Mouse (Mus musculus): ENCODE results near the gene Gpr149.

Gene Gpr149

DNA sequence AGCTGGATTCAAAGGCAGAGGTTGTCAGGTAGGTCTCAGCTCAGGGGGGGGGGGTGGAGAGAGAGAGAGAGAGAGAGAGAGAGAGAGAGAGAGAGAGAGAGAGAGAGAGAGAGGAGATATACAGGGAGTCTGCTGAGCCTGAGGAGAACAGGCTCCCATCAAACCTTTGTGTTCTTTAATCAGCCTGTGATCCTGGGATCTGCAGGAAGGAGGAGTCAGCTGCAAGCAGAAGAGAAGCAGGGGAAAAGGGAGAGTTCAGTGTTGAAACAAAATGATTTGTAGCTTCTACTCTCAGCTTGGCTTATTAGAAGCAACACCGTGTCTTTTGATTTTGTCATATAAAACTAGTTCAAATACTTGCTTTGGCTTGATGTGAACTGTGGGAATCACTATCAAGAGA, at the start of gene Gpr149:
Gpr149 (minus strand) TSS at position 168 of the 400 bp plus-strand sequence.
- no peak for DNase-seq (ENCODE audit: low read depth, low spot score)

DNA sequence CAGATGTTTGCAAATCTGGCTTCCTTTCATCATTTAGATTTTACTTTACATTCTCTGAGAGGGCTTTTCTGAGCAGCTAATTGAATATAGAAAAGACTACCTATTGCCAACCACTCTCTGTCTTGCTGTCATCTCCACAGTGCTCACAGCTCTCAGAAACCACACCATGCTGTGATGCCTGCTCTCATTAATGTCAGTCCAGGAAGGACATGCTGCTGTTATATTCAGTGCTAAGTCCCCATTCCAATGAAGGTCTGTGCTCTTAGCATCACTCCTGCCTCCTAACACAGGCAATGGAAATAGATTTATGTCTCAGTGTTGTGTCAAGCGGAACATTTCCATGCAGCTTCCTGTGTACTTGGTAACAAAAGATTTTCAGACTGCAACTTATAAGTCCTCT, 45.6 kb upstream of the Gpr149 start:
- DNase-seq (ENCODE audit: low read depth, low spot score) = no peak

- DNase-seq (ENCODE audit: low read depth, low spot score) = no peak
These were observed 5.9 kb upstream of the Gpr149 start for GRCm38 (mm10) chr3:62610861-62611260.

DNA sequence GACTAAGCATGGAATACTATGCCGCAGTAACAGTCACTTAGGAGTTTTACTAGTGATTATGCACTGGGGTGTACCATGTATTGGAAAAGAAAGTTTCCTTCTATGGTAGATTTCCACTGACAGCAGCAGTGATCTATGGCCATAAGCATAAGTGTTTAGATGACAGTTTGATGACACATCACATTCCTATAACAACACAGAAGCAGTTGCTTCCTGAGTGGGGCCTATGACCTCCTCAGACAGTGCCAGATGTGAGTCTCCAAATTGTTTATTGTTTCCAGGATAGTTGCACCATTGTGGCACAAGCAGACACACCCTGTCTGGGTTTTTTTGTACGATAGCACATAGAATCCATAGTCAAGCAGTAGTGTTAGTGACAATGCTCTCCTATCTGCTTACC, 991 bp upstream of the Gpr149 start:
- no peak for DNase-seq (ENCODE audit: low read depth, low spot score)

GRCm38 (mm10) chr3:62604047-62604391, 921 bp downstream of the Gpr149 start:
- DNase-seq (ENCODE audit: low read depth, low spot score) = no peak

GRCm38 (mm10) chr3:62603231-62604046, 1.5 kb downstream of the Gpr149 start:
- no peak for DNase-seq (ENCODE audit: low read depth, low spot score)

GRCm38 (mm10) chr3:62602466-62602865, 2.5 kb downstream of the Gpr149 start:
- no peak for DNase-seq (ENCODE audit: low read depth, low spot score)

GRCm38 (mm10) chr3:62594842-62595241, 10.1 kb downstream of the Gpr149 start:
- DNase-seq (ENCODE audit: low read depth, low spot score) = no peak

DNA sequence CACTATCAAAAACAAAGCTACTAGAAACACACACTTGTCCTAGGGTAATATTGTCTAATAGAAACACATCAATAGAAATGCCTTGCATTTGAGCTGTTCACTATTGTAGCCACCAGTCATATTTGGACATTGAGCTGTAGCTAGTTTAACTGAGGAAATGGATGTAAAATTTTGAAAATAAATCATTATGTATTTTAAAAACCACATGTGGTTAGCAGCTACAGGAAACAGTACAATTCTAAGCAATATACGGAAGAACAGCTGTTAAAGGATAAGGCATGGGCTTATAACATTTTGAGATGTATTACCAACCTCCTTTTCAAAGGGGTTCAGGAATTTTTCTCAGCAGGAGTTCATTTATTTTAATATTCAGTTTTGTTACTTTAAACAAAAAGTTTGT, 19.9 kb downstream of the Gpr149 start:
- no peak for DNase-seq (ENCODE audit: low read depth, low spot score)

GRCm38 (mm10) chr3:62527593-62527992, 77.3 kb downstream of the Gpr149 start:
- DNase-seq (ENCODE audit: low read depth, low spot score) = no peak

DNA sequence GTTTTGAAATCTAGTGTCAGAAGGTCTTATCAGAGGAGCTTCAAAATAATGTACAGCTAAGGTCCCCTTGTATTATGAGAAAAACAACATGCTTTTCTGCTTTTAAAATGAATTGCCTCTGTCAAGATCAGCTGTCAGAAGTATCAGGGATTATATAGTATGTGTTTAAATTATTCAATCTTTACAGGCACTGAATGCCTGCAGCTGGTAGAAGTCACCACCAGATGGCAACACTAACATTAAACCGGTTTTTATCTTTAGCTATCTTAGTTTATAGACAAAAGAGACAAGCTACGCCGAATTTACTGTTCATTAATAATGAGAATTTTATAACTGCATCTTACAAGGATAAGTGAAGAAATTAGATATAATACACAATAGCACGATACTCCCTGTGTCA, 77.8 kb downstream of the Gpr149 start:
- peak; percentile 10 for DNase-seq (ENCODE audit: low read depth, low spot score)

GRCm38 (mm10) chr3:62507206-62507647, 97.7 kb downstream of the Gpr149 start:
- no peak for DNase-seq (ENCODE audit: low read depth, low spot score)

GRCm38 (mm10) chr3:62506488-62507205, 98.3 kb downstream of the Gpr149 start, which contains the start of gene Dhx36:
TSS of gene Dhx36 (minus strand) at chr3:62507004.
- peak; percentile 94 for DNase-seq (ENCODE audit: low read depth, low spot score)

GRCm38 (mm10) chr3:62505166-62505900, 99.6 kb downstream of the Gpr149 start:
- no peak for DNase-seq (ENCODE audit: low read depth, low spot score)

- DNase-seq (ENCODE audit: low read depth, low spot score) = no peak
These were observed 105.6 kb downstream of the Gpr149 start for GRCm38 (mm10) chr3:62499327-62499726.

DNA sequence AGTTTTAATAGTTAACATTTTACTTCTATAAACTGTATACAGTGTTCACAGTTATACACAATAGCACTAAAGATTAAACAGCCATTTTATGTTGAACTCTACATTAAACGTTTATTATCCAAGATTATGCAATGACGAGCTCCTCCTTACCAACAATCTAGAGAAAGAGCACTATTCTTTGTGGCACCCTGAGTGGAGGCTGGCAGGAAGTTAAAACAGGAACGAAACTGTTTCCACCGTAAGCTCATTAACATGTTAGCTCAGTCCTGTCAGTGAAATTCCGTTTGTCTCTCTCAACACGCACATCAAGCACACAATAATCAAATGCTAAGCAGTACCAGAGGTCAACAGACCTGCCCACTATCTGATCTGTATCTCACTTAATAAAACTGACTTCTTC, 112.4 kb downstream of the Gpr149 start:
- DNase-seq (ENCODE audit: low read depth, low spot score) = no peak

DNA sequence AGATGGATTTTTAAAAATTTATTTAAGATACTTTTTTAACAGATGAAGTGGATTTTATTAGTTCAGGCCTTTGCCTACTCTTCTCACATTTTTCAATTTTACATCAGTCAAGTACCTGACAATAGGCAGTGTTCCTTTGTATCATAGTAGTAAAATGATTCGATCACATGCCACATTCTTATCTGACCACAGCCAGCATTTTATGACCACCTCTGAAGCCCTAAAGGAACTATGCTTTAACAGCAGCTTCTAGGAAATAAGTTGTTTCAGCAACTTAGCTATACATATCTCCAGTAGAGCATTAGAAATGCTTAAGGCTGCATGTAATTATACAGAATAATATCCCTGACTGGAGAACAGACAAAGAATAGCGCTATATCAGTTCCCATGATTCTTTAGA, 120.6 kb downstream of the Gpr149 start:
- DNase-seq (ENCODE audit: low read depth, low spot score) = no peak
